Mouse (Mus musculus): Measurements from ENCODE around the gene Fxyd4.
A peak's percentile ranks its signal among the peaks of the same experiment; 100 is the strongest.

Gene Fxyd4

GRCm38 (mm10) chr6:117918043-117918442 lies 19.4 kb downstream of the Fxyd4 start:
- DNase-seq (ENCODE audit: low spot score in 2 of 2): no peak

GRCm38 (mm10) chr6:117917576-117917975 lies 19.9 kb downstream of the Fxyd4 start:
- peak; percentile 40 to 48 for DNase-seq (ENCODE audit: low spot score in 2 of 2)

- DNase-seq (ENCODE audit: low spot score in 2 of 2): peak; percentile 80
Measured at GRCm38 (mm10) chr6:117916737-117917426, 20.6 kb downstream of the Fxyd4 start.

GRCm38 (mm10) chr6:117916205-117916736 lies 21.2 kb downstream of the Fxyd4 start:
- DNase-seq (ENCODE audit: low spot score in 2 of 2): no peak

- DNase-seq (ENCODE audit: low spot score in 2 of 2): no peak
Measured at GRCm38 (mm10) chr6:117914541-117914940, 23.0 kb downstream of the Fxyd4 start.

GRCm38 (mm10) chr6:117910120-117910661 lies 27.3 kb downstream of the Fxyd4 start:
- DNase-seq (ENCODE audit: low spot score in 2 of 2): no peak

- no peak for DNase-seq (ENCODE audit: low spot score in 2 of 2)
Measured at GRCm38 (mm10) chr6:117908424-117908900, 29.0 kb downstream of the Fxyd4 start.

- no peak for DNase-seq (ENCODE audit: low spot score in 2 of 2)
Measured at GRCm38 (mm10) chr6:117907979-117908355, 29.5 kb downstream of the Fxyd4 start.

- DNase-seq (ENCODE audit: low spot score in 2 of 2): peak; percentile 79 to 83
Measured at GRCm38 (mm10) chr6:117907301-117907978, 30.1 kb downstream of the Fxyd4 start.

GRCm38 (mm10) chr6:117906590-117907271 lies 30.8 kb downstream of the Fxyd4 start:
- peak; percentile 91 for DNase-seq (ENCODE audit: low spot score in 2 of 2)

- no peak for DNase-seq (ENCODE audit: low spot score in 2 of 2)
Measured at GRCm38 (mm10) chr6:117906015-117906531, 31.4 kb downstream of the Fxyd4 start.

- DNase-seq (ENCODE audit: low spot score in 2 of 2): no peak
Measured at GRCm38 (mm10) chr6:117905260-117905930, 32.1 kb downstream of the Fxyd4 start.

GRCm38 (mm10) chr6:117903836-117904235 lies 33.7 kb downstream of the Fxyd4 start:
- DNase-seq (ENCODE audit: low spot score in 2 of 2): no peak

- no peak for DNase-seq (ENCODE audit: low spot score in 2 of 2)
Measured at GRCm38 (mm10) chr6:117902556-117902955, 34.9 kb downstream of the Fxyd4 start.

GRCm38 (mm10) chr6:117901510-117902402 lies 35.7 kb downstream of the Fxyd4 start:
- DNase-seq (ENCODE audit: low spot score in 2 of 2): no peak

- DNase-seq (ENCODE audit: low spot score in 2 of 2): peak; percentile 39 to 48
Measured at GRCm38 (mm10) chr6:117900126-117901080, 37.1 kb downstream of the Fxyd4 start, which contains the start of gene Hnrnpf. TSS of gene Hnrnpf (plus strand) at chr6:117900324.

- no peak for DNase-seq (ENCODE audit: low spot score in 2 of 2)
Measured at GRCm38 (mm10) chr6:117897800-117898199, 39.7 kb downstream of the Fxyd4 start.

- no peak for DNase-seq (ENCODE audit: low spot score in 2 of 2)
Measured at GRCm38 (mm10) chr6:117893435-117893834, 44.1 kb downstream of the Fxyd4 start.

GRCm38 (mm10) chr6:117892386-117892785 lies 45.1 kb downstream of the Fxyd4 start:
- no peak for DNase-seq (ENCODE audit: low spot score in 2 of 2)
